Mouse (Mus musculus) G1E (cell line): ENCODE results near the gene Trmu.

Experiments used
- CTCF ChIP-seq: IDR thresholded peaks from 2 replicates; pipeline ENCODE4 v1.5.1; 2012; ENCODE audit warnings: low read depth, low read length, inconsistent platforms, mixed read lengths
- GATA1 ChIP-seq: IDR thresholded peaks from 2 replicates; pipeline ENCODE4 v1.6.1; 2012; ENCODE audit warnings: borderline replicate concordance, low read length, inconsistent platforms, mixed read lengths

DNA sequence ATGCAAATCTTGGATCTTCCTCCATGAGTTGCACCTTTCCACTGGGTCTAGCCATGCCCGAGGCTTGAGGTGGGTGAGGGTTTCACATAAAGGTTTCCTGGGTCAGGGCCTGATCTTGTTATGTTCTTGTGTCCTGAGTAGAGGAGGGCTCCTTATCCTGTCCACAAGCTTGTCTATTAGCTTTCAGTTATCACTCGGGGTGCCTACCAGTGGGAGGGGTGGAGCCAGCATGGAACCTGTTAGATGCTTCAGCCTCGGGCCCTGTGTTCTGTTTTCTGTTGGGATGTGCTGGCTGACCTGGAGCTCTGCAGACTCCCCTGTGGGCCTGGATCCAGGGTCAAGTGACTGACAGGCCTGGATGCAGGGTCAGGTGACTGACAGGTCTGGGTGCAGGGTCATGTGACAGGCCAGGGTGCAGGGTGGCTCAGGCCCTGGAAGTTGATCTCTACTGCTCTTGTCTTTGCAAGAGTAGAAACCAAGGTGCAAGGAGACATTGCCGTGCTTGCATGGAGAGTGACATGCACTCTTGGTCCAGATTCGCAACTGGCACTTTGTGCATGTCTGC, 37.2 kb upstream of the Trmu start:
- TF ChIP-seq GATA1 (no peak), CTCF (no peak)
